12 mouse cellular contexts compared by ENCODE assay signal in the genomic region with DNA sequence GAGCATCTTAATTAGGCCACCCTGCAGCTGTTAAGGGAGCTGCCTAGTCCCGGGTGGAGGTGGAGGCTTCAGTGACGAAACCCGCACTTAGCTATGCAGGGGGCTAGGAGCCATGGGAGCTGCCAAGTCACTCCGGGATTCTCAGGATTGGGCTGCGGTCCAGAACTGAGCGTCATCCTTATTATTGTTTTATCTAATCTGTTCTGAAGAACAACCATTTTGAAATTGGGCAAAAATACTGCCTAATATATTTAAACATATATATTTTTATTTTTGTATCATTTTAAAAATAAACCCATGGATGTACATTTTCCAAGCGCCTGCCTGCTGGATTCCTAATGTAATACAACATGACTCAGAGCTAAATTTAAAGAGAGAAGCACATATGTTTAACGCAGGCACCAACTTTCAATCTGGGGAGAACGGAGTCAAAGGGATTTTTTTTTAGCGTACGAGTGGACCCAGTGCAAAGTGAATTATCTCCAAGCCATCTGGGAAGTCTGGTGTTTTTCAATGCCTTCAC. TPM values are rescaled to one million over a fixed set of nuclear protein-coding genes. Genes with fewer than 3 reads are reported as not detected.
DNase-seq lines count a peak whose midpoint lies in the region; ATAC-seq lines count a peak whose summit lies in the region.
"Had no signal": no experiment of that assay in that cellular context is flagged by ENCODE, and none has a peak within 500 bp of the region (broad histone marks: within the 10 kb centered on the region; RNA-seq: fewer than 3 reads in every experiment).

No protein-coding gene starts in this region.

- no peak overlapping the region for H3K27ac ChIP-seq in midbrain, embryonic 14.5 days (replicated peaks; ENCODE audit: low read depth, low read length)
- no peak overlapping the region for H3K27ac ChIP-seq in midbrain, embryonic 10.5 days (replicated peaks)
- H3K27ac ChIP-seq in hindbrain, embryonic 12.5 days = no peak overlapping the region
- H3K27ac ChIP-seq: embryonic facial prominence, embryonic 13.5 days; hindbrain, embryonic 15.5 days; lung, embryonic 15.5 days had no signal

- no peaks in the 10 kb centered on the region for H3K36me3 ChIP-seq in midbrain, embryonic 14.5 days (ENCODE audit: control insufficient read depth, insufficient read depth, low read length)
- H3K36me3 ChIP-seq in midbrain, embryonic 10.5 days = no peaks in the 10 kb centered on the region
- H3K36me3 ChIP-seq in hindbrain, embryonic 12.5 days = no peaks in the 10 kb centered on the region
- H3K36me3 ChIP-seq: embryonic facial prominence, embryonic 13.5 days; hindbrain, embryonic 15.5 days; lung, embryonic 15.5 days had no signal

- H3K9ac ChIP-seq in midbrain, embryonic 14.5 days (replicated peaks; ENCODE audit: low read length) = no peak overlapping the region
- H3K9ac ChIP-seq in hindbrain, embryonic 12.5 days = no peak overlapping the region
- H3K9ac ChIP-seq: embryonic facial prominence, embryonic 13.5 days; hindbrain, embryonic 15.5 days; lung, embryonic 15.5 days had no signal

- no peak overlapping the region for H3K4me3 ChIP-seq in midbrain, embryonic 14.5 days (replicated peaks; ENCODE audit: low read depth, low read length)
- H3K4me3 ChIP-seq in midbrain, embryonic 10.5 days = no peak overlapping the region
- no peak overlapping the region for H3K4me3 ChIP-seq in hindbrain, embryonic 12.5 days
- H3K4me3 ChIP-seq: embryonic facial prominence, embryonic 13.5 days; hindbrain, embryonic 15.5 days; lung, embryonic 15.5 days had no signal

- peak; percentile 25 for DNase-seq in midbrain, embryonic 14.5 days
- no peak for DNase-seq in midbrain, embryonic 10.5 days (ENCODE audit: low spot score)
- DNase-seq in frontal cortex, postnatal 14 days (ENCODE audit: low spot score in 2 of 2) = peak; percentile 28 to 47
- peak; percentile 66 to 70 for DNase-seq in left cerebral cortex, adult 9 months (ENCODE audit: low spot score in 2 of 2)
- DNase-seq in right cerebral cortex, postnatal 4 days = peak; percentile 73
- DNase-seq in kidney, postnatal 36 days = no peak
- DNase-seq: adrenal gland, postnatal 25 days had no signal

- H3K4me2 ChIP-seq in midbrain, embryonic 14.5 days (ENCODE audit: low read length) = no peak overlapping the region
- H3K4me2 ChIP-seq in hindbrain, embryonic 12.5 days (replicated peaks) = no peak overlapping the region
- H3K4me2 ChIP-seq: embryonic facial prominence, embryonic 13.5 days; hindbrain, embryonic 15.5 days; lung, embryonic 15.5 days had no signal

- ATAC-seq in midbrain, embryonic 14.5 days (ENCODE audit: low FRiP score, low TSS enrichment) = no peak
- no peak for ATAC-seq in hindbrain, embryonic 12.5 days (ENCODE audit: low FRiP score)
- ATAC-seq in granulocyte monocyte progenitor cell, adult 5-6 weeks (replicated peaks; ENCODE audit: poor library complexity, severe bottlenecking) = no peak

- WGBS in midbrain, embryonic 14.5 days = 50% methylated on average over 11 of the region's 11 CpGs
- 81% methylated on average over 11 of the region's 11 CpGs for WGBS in midbrain, embryonic 10.5 days
- 71% methylated on average over 11 of the region's 11 CpGs for WGBS in hindbrain, embryonic 12.5 days

- no peaks in the 10 kb centered on the region for H3K9me3 ChIP-seq in midbrain, embryonic 14.5 days (ENCODE audit: control insufficient read depth, low read length)
- H3K9me3 ChIP-seq in midbrain, embryonic 10.5 days (replicated peaks) = no peaks in the 10 kb centered on the region
- no peaks in the 10 kb centered on the region for H3K9me3 ChIP-seq in hindbrain, embryonic 12.5 days (replicated peaks)
- H3K9me3 ChIP-seq: embryonic facial prominence, embryonic 13.5 days; hindbrain, embryonic 15.5 days; lung, embryonic 15.5 days had no signal

- no peaks in the 10 kb centered on the region for H3K27me3 ChIP-seq in midbrain, embryonic 14.5 days (ENCODE audit: control insufficient read depth, insufficient read depth, low read length)
- no peaks in the 10 kb centered on the region for H3K27me3 ChIP-seq in midbrain, embryonic 10.5 days (ENCODE audit: low read depth, poor library complexity, severe bottlenecking)
- no peaks in the 10 kb centered on the region for H3K27me3 ChIP-seq in hindbrain, embryonic 12.5 days
- H3K27me3 ChIP-seq: embryonic facial prominence, embryonic 13.5 days; hindbrain, embryonic 15.5 days; lung, embryonic 15.5 days had no signal

- H3K4me1 ChIP-seq in midbrain, embryonic 14.5 days (ENCODE audit: control insufficient read depth, insufficient read depth, low read length) = 0 out of 2 replicates have a peak, but pooled peaks cover 2% of the 10 kb centered on the region
- H3K4me1 ChIP-seq in midbrain, embryonic 10.5 days = no peaks in the 10 kb centered on the region
- 0 out of 2 replicates have a peak, but pooled peaks cover 3% of the 10 kb centered on the region for H3K4me1 ChIP-seq in hindbrain, embryonic 12.5 days
- H3K4me1 ChIP-seq: embryonic facial prominence, embryonic 13.5 days; lung, embryonic 15.5 days had no signal

RNA-seq across cellular contexts. Expression of gene Med27, which starts 26.3 kb away (rescaled TPM):
- 81.0 and 96.4 TPM in 2 replicates for polyA plus RNA-seq in midbrain, embryonic 14.5 days (2014; fragmentation: Nextera tagmentation; extraction: Ambion mirVana)
- polyA plus RNA-seq in midbrain, embryonic 10.5 days (2016; fragmentation: Nextera tagmentation; extraction: Ambion mirVana) = 61.0 and 70.0 TPM in 2 replicates
- polyA plus RNA-seq in hindbrain, embryonic 12.5 days (2016; fragmentation: Nextera tagmentation; extraction: Ambion mirVana) = 57.7 and 65.3 TPM in 2 replicates
- 24.9 and 30.0 TPM in 2 replicates for total RNA-seq in granulocyte monocyte progenitor cell, adult 5-6 weeks (2014; fragmentation: Nextera tagmentation)
- total RNA-seq in granulocyte monocyte progenitor cell, adult 5-6 weeks (2017) = 8.9 and 11.5 TPM in 2 replicates

Comparison
In these comparisons a context has a peak if more than half of its experiments do, and no peak if none do; other contexts are left out.
1. DNase-seq: peak in midbrain, embryonic 14.5 days (single experiment), frontal cortex, postnatal 14 days (2 of 2), left cerebral cortex, adult 9 months (2 of 2) and right cerebral cortex, postnatal 4 days (single experiment); none in midbrain, embryonic 10.5 days (single experiment) and kidney, postnatal 36 days (0 of 2).